Mouse (Mus musculus): ENCODE data around the gene Shpk.

DNA sequence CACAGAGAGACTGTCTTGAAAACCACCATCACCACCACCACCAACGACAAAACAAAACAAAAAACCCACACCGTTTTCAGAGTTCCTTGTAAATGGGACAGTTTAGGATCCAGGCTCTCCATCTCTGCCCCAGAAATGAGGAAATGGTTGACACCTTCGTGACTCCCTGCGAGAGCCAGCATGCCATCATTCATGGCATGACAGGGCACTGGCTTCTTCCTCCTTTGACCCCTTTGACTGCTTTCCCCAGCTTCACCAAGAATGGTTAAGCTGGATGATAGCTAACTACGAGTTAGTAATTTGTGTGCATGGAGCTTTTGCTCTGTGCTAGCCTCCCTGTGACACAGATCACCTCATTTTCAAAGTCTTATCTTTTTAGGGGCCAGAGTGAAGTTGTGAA is 37.0 kb upstream of the Shpk start:
- TF ChIP-seq CTCF (IDR thresholded peaks at IDR 0.05; ENCODE audit: extremely low read depth, insufficient read depth, insufficient read length, insufficient replicate concordance) (no peak), POLR2A (IDR thresholded peaks at IDR 0.05; ENCODE audit: low read depth, low read length) (no peak)
